Mouse (Mus musculus) olfactory bulb, adult 2 months (tissue): ENCODE measurements at regions not wholly inside any gene's neighbourhood (a gene's known extent, or its start where the extent isn't known, plus 50 kb on each side); places are given as distances from the start of the nearest gene placed in this dataset.

Experiments
- CTCF ChIP-seq: fragments of 200-500 bp; IDR thresholded peaks from 2 replicates; pipeline ENCODE4 v1.5.1; 2012; ENCODE audit warnings: low read depth, mild to moderate bottlenecking, low read length, moderate library complexity; ENCODE audit not compliant: insufficient read depth
- POLR2A ChIP-seq: fragments of 200-500 bp; IDR thresholded peaks from 2 replicates; pipeline ENCODE4 v1.6.1; 2012; ENCODE audit warnings: mild to moderate bottlenecking, low read depth, low read length, moderate library complexity; ENCODE audit not compliant: insufficient read depth

GRCm38 (mm10) chr6:31032980-31033608 is 74.2 kb upstream of the Klf14 start:
- no peak for TF ChIP-seq POLR2A
- TF ChIP-seq CTCF: peak; percentile 70
